Mouse (Mus musculus) midbrain, embryonic 12.5 days (tissue): ENCODE data around the gene Myh11. TPM values are rescaled to one million over a fixed set of nuclear protein-coding genes. Genes with fewer than 3 reads are reported as not detected.
"Not testable (repeated sequence)": the region's sequence is repeated elsewhere in the genome, so short reads cannot be mapped to it uniquely, and the experiment has no call there.

Experiments used
- ATAC-seq: fragments of 200-750 bp; cut with Nextera tagmentation; 2 replicates; pipeline ENCODE4 v1.8.0; 2017; ENCODE audit warnings: low read depth, moderate TSS enrichment, moderate library complexity; ENCODE audit not compliant: low FRiP score
- H3K27ac ChIP-seq: fragments of 300-500 bp; sonication (generic); replicated peaks from 2 replicates; pipeline ENCODE4 v1.5.1; 2016; ENCODE audit warnings: mild to moderate bottlenecking
- H3K27me3 ChIP-seq: fragments of 300-500 bp; sonication (generic); 2 replicates; pipeline ENCODE4 v1.6.1; 2016; ENCODE audit warnings: mild to moderate bottlenecking
- H3K36me3 ChIP-seq: fragments of 300-500 bp; sonication (generic); 2 replicates; pipeline ENCODE4 v1.6.1; 2016
- H3K4me1 ChIP-seq: fragments of 300-500 bp; sonication (generic); 2 replicates; pipeline ENCODE4 v1.6.1; 2016
- H3K4me2 ChIP-seq: fragments of 300-500 bp; sonication (generic); replicated peaks from 2 replicates; pipeline ENCODE4 v1.6.1; 2016; ENCODE audit warnings: mild to moderate bottlenecking, moderate library complexity
- H3K4me3 ChIP-seq: fragments of 300-500 bp; sonication (generic); 2 replicates; pipeline ENCODE4 v1.5.1; 2016; ENCODE audit warnings: mild to moderate bottlenecking
- H3K9ac ChIP-seq: fragments of 300-500 bp; sonication (generic); replicated peaks from 2 replicates; pipeline ENCODE4 v1.6.1; 2016; ENCODE audit warnings: mild to moderate bottlenecking, moderate library complexity
- H3K9me3 ChIP-seq: fragments of 300-500 bp; sonication (generic); 2 replicates; pipeline ENCODE4 v1.6.1; 2016; ENCODE audit warnings: mild to moderate bottlenecking
- WGBS: fragments of 180-500 bp; shearing (Covaris S2); methylation state at CpG from one replicate; pipeline ENCODE4 v1.1.7; 2016; 5-methylcytosine and 5-hydroxymethylcytosine counted together
- microRNA counts: library from miRNA; unstranded; fragments of <30 nt; microRNA quantifications from one replicate; lab custom pipeline; 2017
- microRNA-seq: library from miRNA; unstranded; fragments of <30 nt; microRNA quantifications from one replicate; pipeline ENCODE4, GENCODE M21; 2017
- polyA plus RNA-seq: library from polyadenylated mRNA; unstranded; fragments of >200 nt; fragmentation: Nextera tagmentation; extraction: Ambion mirVana; gene quantifications from 2 replicates; pipeline ENCODE4 v1.2.1, GENCODE M21; 2016

Gene Myh11
- polyA plus RNA-seq, 1 experiment from 2014 or later: 0.45 TPM

GRCm38 (mm10) chr16:14158536-14158935, 132.6 kb downstream of the Myh11 start:
- WGBS: 11% methylated on average over 7 of the region's 7 CpGs
- H3K4me2 ChIP-seq: peak overlapping the region; percentile 80

GRCm38 (mm10) chr16:14156312-14156711, 134.9 kb downstream of the Myh11 start:
- WGBS: 93% methylated on average over 6 of the region's 6 CpGs
- Histone ChIP-seq H3K9me3 (no peaks in the 10 kb centered on the region), H3K4me3 (no peak overlapping the region), H3K27me3 (no peaks in the 10 kb centered on the region), H3K27ac (no peak overlapping the region), H3K4me1 (peaks cover 10% of the 10 kb centered on the region), H3K4me2 (no peak overlapping the region), H3K36me3 (peaks cover 22% of the 10 kb centered on the region), H3K9ac (no peak overlapping the region)
- ATAC-seq: no peak

More at GRCm38 (mm10) chr16:14158536-14158935, 132.6 kb downstream of the Myh11 start:
- no peaks in the 10 kb centered on the region for H3K9me3 ChIP-seq
- H3K27ac ChIP-seq: peak overlapping the region; percentile 71; the same call in 1 of the 2 replicates
- peak overlapping the region; percentile 69 for H3K4me3 ChIP-seq
- no peak for ATAC-seq
- H3K27me3 ChIP-seq: no peaks in the 10 kb centered on the region
- H3K4me1 ChIP-seq: peaks cover 13% of the 10 kb centered on the region
- H3K36me3 ChIP-seq: 0 out of 2 replicates have a peak, but pooled peaks cover 3% of the 10 kb centered on the region
- H3K9ac ChIP-seq: peak overlapping the region; percentile 62

GRCm38 (mm10) chr16:14155638-14156037, 135.5 kb downstream of the Myh11 start:
- not testable (repeated sequence) for H3K4me2 ChIP-seq, H3K27ac ChIP-seq, ATAC-seq, H3K27me3 ChIP-seq, H3K9me3 ChIP-seq, H3K4me3 ChIP-seq, H3K4me1 ChIP-seq, H3K9ac ChIP-seq
- 90% methylated on average over 1 of the region's 2 CpGs for WGBS
- peaks cover 29% of the 10 kb centered on the region for H3K36me3 ChIP-seq

GRCm38 (mm10) chr16:14151718-14152117, 139.5 kb downstream of the Myh11 start:
- no peak for ATAC-seq
- Histone ChIP-seq H3K36me3 (peaks cover 54% of the 10 kb centered on the region), H3K4me3 (no peak overlapping the region), H3K27ac (no peak overlapping the region), H3K4me1 (no peaks in the 10 kb centered on the region), H3K9ac (no peak overlapping the region), H3K4me2 (no peak overlapping the region), H3K27me3 (no peaks in the 10 kb centered on the region), H3K9me3 (no peaks in the 10 kb centered on the region)
- WGBS: 97% methylated on average over 4 of the region's 4 CpGs

GRCm38 (mm10) chr16:14147712-14148111, 143.5 kb downstream of the Myh11 start:
- H3K36me3 ChIP-seq: peaks cover 80% of the 10 kb centered on the region
- H3K27ac ChIP-seq: no peak overlapping the region
- H3K4me3 ChIP-seq: no peak overlapping the region
- H3K4me1 ChIP-seq: no peaks in the 10 kb centered on the region
- ATAC-seq: no peak
- no peaks in the 10 kb centered on the region for H3K27me3 ChIP-seq
- H3K9ac ChIP-seq: no peak overlapping the region
- H3K9me3 ChIP-seq: no peaks in the 10 kb centered on the region
- H3K4me2 ChIP-seq: no peak overlapping the region

MicroRNA genes within 50 kb of the gene (microRNA counts, 519-probe panel; counts per million panel counts)
- 4,401 counts per million, percentile 29 among the panel's probes with 10 or more counts for microRNA mmu-miR-484 (lab: Ali Mortazavi, UCI)

Small RNA genes lying within 50 kb of the gene (microRNA-seq; reads per million reads assigned to microRNA genes)
- gene Mir484: 3,479 reads per million, percentile 87 among the genes with 10 or more reads in this experiment

Other genes starting within 250 kb of the Myh11 start
- gene Nde1, start 128.1 kb downstream of the Myh11 start, polyA plus RNA-seq: 137 and 142 TPM in 2 replicates
- 16.0 and 16.1 TPM in 2 replicates for gene Marf1, start 128.0 kb downstream of the Myh11 start, polyA plus RNA-seq
- gene Fopnl, start 26.0 kb upstream of the Myh11 start, polyA plus RNA-seq: 174 and 178 TPM in 2 replicates
- gene Abcc1, start 70.2 kb upstream of the Myh11 start, polyA plus RNA-seq: 7.6 and 8.9 TPM in 2 replicates